25 mouse cellular contexts compared by ENCODE assay signal in the genomic region with DNA sequence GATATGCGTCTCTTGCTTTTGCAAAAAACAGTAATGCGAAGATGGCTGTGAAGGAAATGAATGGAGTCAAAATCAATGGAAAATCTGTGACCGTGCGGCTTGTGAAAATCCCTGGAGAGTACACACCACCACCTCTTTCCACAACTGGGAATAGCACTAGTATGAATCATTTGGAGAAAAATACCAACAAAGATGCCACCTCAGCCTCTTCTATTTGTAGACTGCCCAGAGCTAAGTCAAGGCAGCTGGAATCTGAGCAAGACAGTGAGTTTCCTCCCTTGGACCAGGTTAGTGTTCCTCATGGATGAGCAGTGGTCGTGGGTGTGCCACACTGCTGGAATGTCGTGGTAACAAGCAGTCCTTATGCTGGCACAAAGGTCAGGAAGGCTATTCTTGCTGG.
"Had no signal": no experiment of that assay in that cellular context is flagged by ENCODE, and none has a peak within 500 bp of the region (broad histone marks: within the 10 kb centered on the region; RNA-seq: fewer than 3 reads in every experiment).

No protein-coding gene starts in this region.

- H3K4me3 ChIP-seq: heart, embryonic 10.5 days; heart, embryonic 13.5 days; heart, embryonic 15.5 days; hindbrain, embryonic 13.5 days; hindbrain, embryonic 15.5 days; layer of hippocampus, adult 2 months; left cerebral cortex, adult 2 months; limb, embryonic 10.5 days; limb, embryonic 12.5 days; liver, embryonic 13.5 days; liver, embryonic 15.5 days had no signal

- H3K36me3 ChIP-seq: heart, embryonic 13.5 days; heart, embryonic 15.5 days; hindbrain, embryonic 13.5 days; hindbrain, embryonic 15.5 days; limb, embryonic 10.5 days; limb, embryonic 12.5 days; liver, embryonic 13.5 days; liver, embryonic 15.5 days had no signal

- H3K27ac ChIP-seq: heart, embryonic 10.5 days; heart, embryonic 13.5 days; heart, embryonic 15.5 days; hindbrain, embryonic 13.5 days; hindbrain, embryonic 15.5 days; hindbrain, postnatal 0 days; layer of hippocampus, adult 2 months; left cerebral cortex, adult 2 months; limb, embryonic 10.5 days; limb, embryonic 12.5 days; liver, embryonic 13.5 days; liver, embryonic 15.5 days had no signal

- DNase-seq: gastrocnemius, postnatal 14 days; gastrocnemius, postnatal 36 days; heart, adult 18-20 months; heart, postnatal 14 days; heart, postnatal 36 days; kidney, adult 11 months; kidney, adult 8-10 months; kidney, postnatal 10 days; kidney, postnatal 25 days; kidney, postnatal 4 days; liver; liver, embryonic 13.5 days; liver, postnatal 0 days had no signal

- H3K4me1 ChIP-seq: hindbrain, embryonic 13.5 days; hindbrain, embryonic 15.5 days; limb, embryonic 10.5 days; limb, embryonic 12.5 days; liver, embryonic 13.5 days; liver, embryonic 15.5 days had no signal

- ATAC-seq: hindbrain, postnatal 0 days; intestine, embryonic 16.5 days; liver, postnatal 0 days had no signal

- H3K27me3 ChIP-seq: heart, embryonic 13.5 days; heart, embryonic 15.5 days; hindbrain, embryonic 13.5 days; hindbrain, embryonic 15.5 days; limb, embryonic 12.5 days; liver, embryonic 13.5 days; liver, embryonic 15.5 days had no signal
